ENCODE assay signal across 19 mouse cellular contexts in genomic region chr11:24673248-24674207, GRCm38 (mm10).
DNase-seq lines count a peak whose midpoint lies in the region; ATAC-seq and TF ChIP-seq lines count a peak whose summit lies in the region.
"Had no signal": no experiment of that assay in that cellular context is flagged by ENCODE, and none has a peak within 500 bp of the region (broad histone marks: within the 10 kb centered on the region; RNA-seq: fewer than 3 reads in every experiment).

No protein-coding gene starts in this region.

- H3K9ac ChIP-seq in kidney, postnatal 0 days (ENCODE audit: low read depth, low read length): no peak overlapping the region
- H3K9ac ChIP-seq: hindbrain, embryonic 12.5 days; midbrain, embryonic 15.5 days; neural tube, embryonic 12.5 days had no signal

- H3K4me1 ChIP-seq in kidney, postnatal 0 days (replicated peaks; ENCODE audit: insufficient read depth, low read length): no peaks in the 10 kb centered on the region
- H3K4me1 ChIP-seq: midbrain, embryonic 15.5 days; neural tube, embryonic 12.5 days had no signal

- no peak for TF ChIP-seq CTCF in kidney, postnatal 0 days (IDR thresholded peaks at IDR 0.05; ENCODE audit: low read depth)

- no peaks in the 10 kb centered on the region for H3K36me3 ChIP-seq in kidney, postnatal 0 days (ENCODE audit: insufficient read depth, low read length)
- H3K36me3 ChIP-seq: hindbrain, embryonic 12.5 days; midbrain, embryonic 15.5 days; neural tube, embryonic 12.5 days had no signal

- 33% methylated on average over 7 of the region's 7 CpGs for WGBS in kidney, postnatal 0 days

- no peak for ATAC-seq in kidney, postnatal 0 days (replicated peaks; ENCODE audit: low FRiP score, low read depth)
- ATAC-seq: forebrain, embryonic 14.5 days; midbrain, embryonic 15.5 days had no signal

- H3K4me3 ChIP-seq in kidney, postnatal 0 days (replicated peaks; ENCODE audit: low read depth, low read length): no peak overlapping the region
- H3K4me3 ChIP-seq: gastrocnemius, adult 2 months; hindbrain, embryonic 12.5 days; left cerebral cortex, adult 2 months; midbrain, embryonic 15.5 days; neural tube, embryonic 12.5 days had no signal

- H3K4me2 ChIP-seq in kidney, postnatal 0 days (ENCODE audit: low read length): no peak overlapping the region
- H3K4me2 ChIP-seq: hindbrain, embryonic 12.5 days; midbrain, embryonic 15.5 days; neural tube, embryonic 12.5 days had no signal

- no peaks in the 10 kb centered on the region for H3K9me3 ChIP-seq in kidney, postnatal 0 days (replicated peaks; ENCODE audit: low read length)
- H3K9me3 ChIP-seq: hindbrain, embryonic 12.5 days; midbrain, embryonic 15.5 days; neural tube, embryonic 12.5 days had no signal

- peak; percentile 63 to 81 for DNase-seq in cerebellum, postnatal 10 days
- no peak for DNase-seq in cerebellum, postnatal 36 days
- DNase-seq in heart, adult 8-10 months (ENCODE audit: low spot score): peak; percentile 28
- DNase-seq in heart, postnatal 4 days: no peak
- DNase-seq in kidney, postnatal 0 days (ENCODE audit: low spot score): peak; percentile 44
- no peak for DNase-seq in kidney, postnatal 10 days
- peak; percentile 72 for DNase-seq in gonadal fat pad, adult 2 months (ENCODE audit: low read depth)
- DNase-seq: cerebellum, adult 11 months; cerebellum, adult 9-11 months; kidney, adult 2 months; layer of hippocampus, adult 9-11 months; thymus, postnatal 25 days had no signal

- H3K27ac ChIP-seq in kidney, postnatal 0 days: no peak overlapping the region
- H3K27ac ChIP-seq: gastrocnemius, adult 2 months; hindbrain, embryonic 12.5 days; left cerebral cortex, adult 2 months; macrophage; midbrain, embryonic 15.5 days; neural tube, embryonic 12.5 days had no signal

- no peaks in the 10 kb centered on the region for H3K27me3 ChIP-seq in kidney, postnatal 0 days (ENCODE audit: insufficient read depth, low read length)
- H3K27me3 ChIP-seq: hindbrain, embryonic 12.5 days; midbrain, embryonic 15.5 days; neural tube, embryonic 12.5 days had no signal

Comparison
In these comparisons a context has a peak if more than half of its experiments do, and no peak if none do; other contexts are left out.
1. DNase-seq: peak in cerebellum, postnatal 10 days (2 of 2), heart, adult 8-10 months (single experiment), kidney, postnatal 0 days (single experiment) and gonadal fat pad, adult 2 months (single experiment); none in cerebellum, postnatal 36 days (0 of 2), heart, postnatal 4 days (single experiment) and kidney, postnatal 10 days (single experiment).